Mouse (Mus musculus): ENCODE data around the gene Ulk2. TPM values are rescaled to one million over a fixed set of nuclear protein-coding genes. Genes with fewer than 3 reads are reported as not detected.
A peak's percentile ranks its signal among the peaks of the same experiment; 100 is the strongest.
"Not testable (repeated sequence)": the region's sequence is repeated elsewhere in the genome, so short reads cannot be mapped to it uniquely, and the experiment has no call there.

Ulk2 gene
- total RNA-seq (2015) (17.5 and 22.7 TPM in 2 replicates), total RNA-seq (2017) (16.5 and 19.8 TPM in 2 replicates)

DNA sequence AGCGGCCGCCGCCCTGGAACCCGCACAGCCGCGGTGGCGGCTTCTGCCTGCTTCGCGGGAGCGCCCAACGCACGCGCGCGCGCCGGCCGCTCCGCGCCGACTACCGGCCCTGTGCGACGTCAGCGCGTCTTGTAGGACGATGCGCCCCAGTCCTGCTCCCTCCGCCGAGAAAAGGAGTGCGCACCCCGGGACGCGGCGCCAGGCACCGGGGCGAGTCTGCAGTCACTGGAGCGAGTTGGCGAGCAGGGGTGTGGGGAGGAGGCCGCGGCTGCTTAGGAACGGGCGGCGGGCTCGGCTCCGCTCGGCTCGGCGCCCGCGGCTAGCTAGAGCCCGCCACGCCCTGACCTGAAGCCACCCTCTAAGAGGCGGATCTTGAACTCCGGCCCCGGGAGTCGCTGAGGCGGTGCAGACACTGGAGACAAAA, at the start of gene Ulk2:
Gene Ulk2 (minus strand): TSS at position 86 of the 424 bp plus-strand sequence.
- peak; percentile 79 for ATAC-seq (ENCODE audit: poor library complexity, severe bottlenecking)

DNA sequence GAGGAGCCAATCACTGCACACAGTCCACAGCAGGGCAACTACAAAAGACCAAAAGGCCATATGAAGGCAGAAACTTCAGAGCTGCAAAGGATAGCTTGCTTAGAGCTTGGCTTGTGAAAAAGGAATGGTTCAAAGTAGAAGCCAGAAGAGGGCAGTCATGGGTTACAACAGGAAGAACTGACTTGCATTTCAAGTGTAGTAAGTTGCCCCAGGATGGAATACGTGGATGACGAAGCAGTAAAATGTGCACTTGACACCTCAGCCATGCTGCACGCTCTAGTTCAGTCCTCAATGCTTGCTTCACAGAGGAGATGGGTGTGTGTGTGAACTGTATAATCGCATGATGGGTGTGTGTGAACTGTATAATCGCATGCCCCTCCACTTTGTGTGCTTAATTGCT, 27.3 kb upstream of the Ulk2 start:
- ATAC-seq (ENCODE audit: poor library complexity, severe bottlenecking) = peak; percentile 30; the same call in 1 of the 2 replicates

DNA sequence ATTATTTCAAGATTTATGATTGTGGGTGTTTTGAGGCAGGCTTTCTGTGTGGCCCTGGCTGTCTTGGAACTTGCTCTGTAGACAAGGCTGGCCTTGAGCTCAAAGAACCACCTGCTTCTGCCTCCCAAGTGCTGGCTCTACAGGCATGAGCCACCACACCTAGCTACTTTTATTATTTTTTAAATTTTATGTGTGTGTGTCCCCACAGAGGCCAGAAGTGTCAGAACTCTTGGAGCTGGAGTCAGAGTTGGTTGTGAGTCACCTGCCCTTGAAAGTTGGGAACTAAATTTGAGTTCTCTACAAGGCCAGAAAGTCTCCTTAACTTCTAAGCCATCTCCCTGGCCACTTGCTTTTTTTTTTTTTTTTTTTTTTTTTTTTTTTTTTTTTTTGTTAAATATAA, 25.0 kb upstream of the Ulk2 start:
- no peak for ATAC-seq (ENCODE audit: poor library complexity, severe bottlenecking)

DNA sequence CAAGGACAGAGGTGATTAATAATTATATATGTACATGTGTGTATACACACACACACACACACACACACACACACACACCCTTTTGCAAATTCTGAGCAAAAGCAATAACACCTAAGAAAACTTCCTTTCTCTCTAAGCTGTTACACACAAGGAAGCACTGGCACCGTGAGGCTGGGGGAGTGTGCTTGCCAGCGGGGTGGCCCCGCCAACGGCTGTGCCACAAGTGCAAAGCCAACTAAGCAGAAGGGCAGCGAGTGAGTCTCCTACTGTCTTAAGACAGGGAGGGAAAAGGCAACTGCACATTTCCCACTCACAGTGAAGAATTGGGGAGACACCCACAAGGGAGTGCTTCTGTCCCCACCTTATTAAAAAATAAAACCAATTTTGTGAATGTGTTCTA, 17.0 kb upstream of the Ulk2 start:
- no peak for ATAC-seq (ENCODE audit: poor library complexity, severe bottlenecking)

DNA sequence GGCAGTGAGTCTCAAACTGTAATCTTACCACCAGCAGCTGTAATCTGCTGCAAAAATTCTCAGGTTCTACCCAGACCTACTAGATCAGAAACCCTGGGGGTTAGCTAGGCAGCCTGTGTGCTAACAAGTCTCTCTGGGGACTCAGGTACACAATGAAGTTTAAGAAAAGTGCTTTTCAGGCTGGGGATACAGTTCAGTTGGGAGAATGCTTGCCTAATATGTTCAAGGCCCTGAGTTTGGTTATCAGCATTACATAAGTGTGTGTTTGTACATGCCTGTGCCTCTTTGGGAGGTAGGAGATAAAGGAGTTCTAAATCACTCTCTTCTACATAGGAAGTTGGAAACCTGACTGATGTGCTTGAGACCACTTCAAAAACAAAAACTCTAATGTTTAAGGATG, 12.0 kb upstream of the Ulk2 start:
- ATAC-seq (ENCODE audit: poor library complexity, severe bottlenecking) = no peak

DNA sequence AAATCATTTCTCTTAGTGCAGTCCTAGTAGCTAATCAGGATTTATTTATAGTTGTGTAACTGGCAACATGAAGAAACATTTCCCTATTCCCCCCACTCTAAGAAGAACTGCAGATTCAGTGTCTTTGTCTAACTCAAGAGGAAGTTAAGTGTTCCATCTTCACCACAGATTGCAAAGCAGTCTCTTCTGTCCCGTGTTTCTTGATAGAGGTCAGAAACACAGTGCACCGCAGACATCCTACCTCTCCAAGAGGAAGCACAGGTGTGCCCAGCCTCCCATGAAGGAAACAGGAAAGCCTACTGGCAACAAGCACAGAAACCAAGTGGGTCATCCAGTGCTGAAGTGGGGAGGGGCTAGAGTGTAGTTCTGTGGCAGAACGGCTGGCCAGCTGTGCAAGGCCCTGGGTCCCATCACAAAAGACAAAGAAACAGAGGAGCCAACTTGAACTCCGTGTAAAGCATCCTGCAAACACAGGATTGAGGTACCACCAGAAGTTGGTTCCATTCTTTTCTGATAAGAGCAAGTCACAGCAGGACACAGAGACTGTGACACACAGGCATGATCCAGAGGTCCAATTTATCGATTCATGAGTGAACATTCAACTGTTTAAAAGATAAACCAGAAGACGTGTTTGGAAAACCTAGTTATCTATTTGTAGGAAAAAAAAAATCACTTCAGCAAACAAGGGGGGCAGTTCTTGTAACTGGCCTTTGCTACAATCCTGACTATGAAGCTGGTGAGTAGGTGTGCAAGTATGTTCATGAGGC, 7.1 kb upstream of the Ulk2 start:
- ATAC-seq (ENCODE audit: poor library complexity, severe bottlenecking) = peak; percentile 70

DNA sequence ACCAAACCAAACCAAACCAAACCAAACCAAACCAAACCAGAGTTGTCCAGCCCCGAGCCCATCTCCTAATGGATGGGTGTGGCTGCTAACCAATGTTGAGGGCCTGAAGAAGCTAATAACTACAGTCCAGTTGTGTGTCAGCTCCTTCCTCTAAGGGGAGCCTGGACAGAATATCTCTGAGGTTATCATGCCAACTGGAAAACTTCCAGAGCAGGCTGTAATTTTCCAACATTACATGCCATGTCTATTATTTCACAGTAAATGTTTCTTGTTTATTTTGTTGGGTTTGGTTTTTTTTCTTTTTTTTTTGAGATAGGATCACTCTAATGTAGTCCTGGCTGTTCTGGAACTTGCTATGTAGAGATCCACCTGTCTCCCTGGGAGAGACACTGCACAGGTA, 4.4 kb upstream of the Ulk2 start:
- ATAC-seq (ENCODE audit: poor library complexity, severe bottlenecking) = no peak

DNA sequence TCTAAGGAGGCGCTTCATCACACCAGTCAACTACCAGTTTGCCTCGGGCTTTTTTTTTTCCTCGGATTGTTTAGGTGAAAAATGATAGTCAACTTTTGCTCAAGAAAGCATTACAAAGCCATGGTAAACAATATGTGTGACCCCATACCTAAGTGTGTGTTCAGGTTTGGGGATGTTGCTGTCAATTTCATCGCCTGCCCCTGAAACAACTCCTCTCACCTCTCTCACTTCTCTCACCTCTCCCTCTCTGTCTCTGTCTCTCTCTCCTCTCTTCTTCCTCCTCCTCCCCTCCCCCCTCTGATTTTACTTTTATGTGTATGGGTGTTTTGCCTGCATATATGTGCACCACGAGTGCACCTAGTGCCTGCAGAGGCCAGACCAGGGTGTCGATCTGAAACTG, 666 bp upstream of the Ulk2 start:
- no peak for ATAC-seq (ENCODE audit: poor library complexity, severe bottlenecking)

DNA sequence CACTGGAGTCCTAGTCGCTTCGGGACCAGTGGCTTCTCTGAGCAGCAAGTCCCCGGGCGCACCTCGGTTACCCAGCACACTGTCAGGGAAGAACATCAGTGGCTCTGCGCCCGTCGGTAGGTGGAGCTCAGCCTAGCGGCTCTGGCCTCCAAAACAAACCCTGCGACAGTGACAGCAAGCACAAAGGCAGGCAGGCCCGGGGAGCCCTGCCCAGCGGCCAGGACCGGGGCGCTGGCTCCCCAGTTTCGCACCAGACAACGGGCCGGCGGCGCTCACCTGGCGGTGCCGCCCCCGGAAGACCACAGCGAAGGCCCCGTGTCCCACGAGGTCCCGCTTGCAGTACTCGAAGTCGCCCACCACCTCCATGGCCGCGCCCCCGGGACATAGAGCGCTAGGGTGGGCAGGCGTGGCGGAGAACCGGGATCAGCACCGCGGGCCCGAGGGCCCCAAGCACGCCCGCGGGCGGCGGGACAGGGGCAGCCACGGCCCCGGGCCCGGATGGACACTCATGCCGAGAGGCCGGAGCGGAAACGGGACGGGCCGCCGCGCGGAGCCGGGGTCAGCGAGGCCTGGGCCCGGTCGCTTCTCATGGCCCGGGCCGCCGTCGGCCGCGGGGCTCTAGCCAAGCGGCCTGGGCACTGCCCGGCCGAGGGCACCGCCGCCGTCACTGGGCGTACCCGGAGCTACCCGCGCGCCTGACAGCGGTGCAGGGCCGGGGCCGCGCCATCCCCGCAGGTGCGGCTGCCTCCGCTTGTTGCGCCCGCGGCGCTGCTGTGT, 474 bp downstream of the Ulk2 start:
- peak; percentile 85 for ATAC-seq (ENCODE audit: poor library complexity, severe bottlenecking)

DNA sequence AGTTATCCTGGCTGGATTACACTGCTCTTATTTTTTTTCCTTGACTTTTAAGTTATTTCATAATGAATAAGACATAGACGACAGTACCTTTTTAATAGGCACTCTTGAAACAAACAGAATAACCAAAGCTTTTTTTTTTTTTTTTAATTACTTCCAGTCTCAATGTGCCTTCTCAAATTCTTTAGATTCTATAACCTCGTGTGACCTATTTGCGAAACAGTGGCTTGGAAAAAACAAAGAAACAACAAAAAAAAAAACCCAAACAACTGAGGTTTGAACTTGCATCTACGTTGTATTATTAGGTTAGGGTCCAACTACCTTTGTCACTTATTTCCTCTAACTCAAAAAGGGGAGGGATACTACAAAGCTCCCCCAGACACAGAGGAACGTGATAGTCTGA, 1.2 kb downstream of the Ulk2 start:
- no peak for ATAC-seq (ENCODE audit: poor library complexity, severe bottlenecking)

DNA sequence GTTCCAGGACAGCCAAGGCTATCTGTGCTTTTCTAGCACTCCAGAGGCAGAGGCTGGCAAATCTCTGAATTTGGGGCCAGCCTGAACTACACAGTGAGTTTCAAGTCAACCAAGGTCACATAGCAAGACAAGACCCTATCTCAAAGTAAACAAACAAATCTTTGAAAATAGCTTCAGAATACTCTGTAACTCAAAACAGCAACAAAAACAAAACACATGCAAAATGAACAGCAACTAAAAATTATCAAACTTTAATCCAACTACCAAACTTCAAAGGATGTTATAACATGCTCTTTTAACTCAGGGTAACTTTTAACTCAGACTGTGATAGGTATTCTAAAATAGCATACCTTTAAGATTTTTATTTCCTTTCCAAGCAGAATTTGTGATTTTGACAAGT, 2.0 kb downstream of the Ulk2 start:
- ATAC-seq (ENCODE audit: poor library complexity, severe bottlenecking) = no peak

DNA sequence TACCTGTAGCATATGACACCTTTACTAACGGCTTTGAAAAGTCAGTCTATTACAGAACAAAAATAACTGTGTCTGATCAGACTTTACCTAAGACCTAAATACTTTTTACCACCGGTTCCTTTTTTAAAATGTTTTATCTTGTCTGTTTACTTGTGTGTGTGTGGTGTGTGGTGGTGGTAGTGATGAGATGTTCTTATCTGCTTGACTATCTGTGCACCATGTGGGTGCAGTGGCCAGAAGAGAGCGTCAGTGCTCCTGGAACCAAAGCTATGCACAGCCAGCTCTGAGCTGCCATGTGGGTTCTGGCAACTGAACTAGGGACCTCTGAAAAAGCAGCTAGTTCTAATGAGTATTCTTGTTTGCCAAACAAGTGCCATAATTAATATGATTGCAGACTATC, 3.7 kb downstream of the Ulk2 start:
- ATAC-seq (ENCODE audit: poor library complexity, severe bottlenecking) = no peak

DNA sequence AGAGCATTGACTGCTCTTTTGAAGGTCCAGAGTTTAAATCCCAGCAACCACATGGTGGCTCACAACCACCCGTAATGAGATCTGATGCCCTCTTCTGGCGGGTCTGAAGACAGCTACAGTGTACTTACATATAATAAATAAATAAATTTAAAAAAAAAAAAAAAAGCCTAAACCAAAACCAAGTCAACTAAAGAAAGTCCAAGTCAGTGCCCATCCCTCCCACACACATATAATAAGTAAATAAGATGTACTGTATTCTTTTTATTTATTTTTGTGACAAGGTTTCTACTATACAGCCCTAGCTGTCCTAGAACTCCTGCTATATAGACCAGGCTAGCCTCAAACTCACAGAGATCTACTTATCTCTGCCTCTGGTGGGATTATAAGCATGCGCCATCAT, 14.2 kb downstream of the Ulk2 start:
- ATAC-seq (ENCODE audit: poor library complexity, severe bottlenecking) = not testable (repeated sequence)

DNA sequence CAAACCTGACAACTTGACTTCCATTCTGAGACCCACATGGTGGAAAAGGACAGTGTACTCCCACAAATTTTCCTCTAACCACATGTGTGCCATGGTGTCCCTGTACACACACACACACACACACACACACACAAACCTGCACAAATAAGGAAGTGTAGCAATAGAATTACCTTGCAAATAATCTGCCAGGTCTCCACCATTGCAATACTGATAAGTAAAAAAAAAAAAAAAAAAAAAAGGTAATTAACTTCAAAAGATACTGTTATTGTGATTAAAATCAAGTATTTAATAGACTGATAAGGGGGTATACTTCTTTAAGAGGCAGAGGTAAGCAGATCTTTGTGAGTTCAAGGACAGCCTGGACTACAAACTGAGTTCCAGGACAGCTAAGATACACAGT, 14.9 kb downstream of the Ulk2 start:
- no peak for ATAC-seq (ENCODE audit: poor library complexity, severe bottlenecking)

DNA sequence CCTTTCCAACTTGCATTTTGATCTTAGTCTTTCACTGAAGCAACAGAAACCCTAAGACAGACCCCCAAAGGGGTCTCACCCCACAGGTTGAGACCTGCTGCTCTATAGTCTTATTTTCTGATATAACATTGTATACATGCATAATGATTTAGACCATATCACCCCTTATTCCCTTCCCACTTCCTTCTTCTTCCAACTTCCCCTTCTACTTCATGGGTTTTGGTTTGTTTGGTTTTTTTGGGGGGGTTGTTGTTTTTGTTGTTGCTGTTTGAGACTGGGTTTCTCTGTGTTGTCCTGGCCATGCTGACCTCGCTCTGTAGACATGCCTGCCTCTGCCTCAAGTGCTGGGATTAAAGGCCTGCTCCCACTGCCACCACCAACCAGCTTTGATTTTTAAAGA, 15.7 kb downstream of the Ulk2 start:
- ATAC-seq (ENCODE audit: poor library complexity, severe bottlenecking) = 0 out of 2 replicates have a peak, but pooled peaks have one; percentile 21

DNA sequence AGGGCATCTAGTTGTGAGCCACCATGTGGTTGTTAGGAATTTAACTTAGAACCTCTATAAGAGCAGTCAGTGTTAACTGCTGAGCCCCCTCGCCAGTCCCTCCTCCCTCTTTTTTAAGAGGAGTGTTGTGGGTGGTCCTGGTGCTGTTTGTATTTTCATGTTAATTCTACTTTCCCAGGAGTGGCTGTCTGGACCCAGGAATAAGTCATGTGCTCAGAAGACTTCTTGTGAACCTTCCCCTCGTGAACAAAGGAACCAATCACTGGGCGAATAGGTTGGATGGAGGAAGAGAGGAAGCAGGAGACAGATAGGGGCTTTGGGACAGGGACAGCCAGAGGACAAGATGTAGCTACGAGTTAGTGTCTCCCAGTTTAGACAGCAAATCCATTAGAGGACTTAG, 45.1 kb downstream of the Ulk2 start:
- no peak for ATAC-seq (ENCODE audit: poor library complexity, severe bottlenecking)

DNA sequence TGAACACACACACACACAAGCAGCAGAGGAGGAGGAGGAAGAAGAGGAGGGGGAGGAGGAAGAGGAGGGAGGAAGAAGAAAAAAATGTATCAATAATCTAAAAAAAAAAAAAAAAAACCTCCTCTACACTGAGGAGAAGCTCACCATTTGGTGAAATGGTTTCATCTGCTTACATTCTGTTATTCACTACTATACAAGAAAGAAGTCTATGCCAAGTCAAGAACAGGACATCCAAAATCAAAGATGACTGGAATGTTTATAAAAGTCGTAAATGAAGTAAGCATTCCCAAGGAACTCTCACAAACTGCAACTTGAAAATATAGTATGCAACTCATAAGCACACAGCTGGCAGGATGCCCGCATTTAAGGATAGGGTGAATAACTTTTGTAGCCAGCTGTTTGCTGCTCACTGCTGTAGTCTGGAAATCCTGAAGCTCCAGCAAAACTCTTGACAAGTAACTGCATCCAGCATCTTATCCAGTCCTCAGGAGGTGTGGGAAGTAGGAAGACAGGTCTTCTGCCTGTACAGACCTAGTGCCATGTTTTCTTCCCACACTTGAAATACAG, 46.2 kb downstream of the Ulk2 start:
- ATAC-seq (ENCODE audit: poor library complexity, severe bottlenecking) = no peak

DNA sequence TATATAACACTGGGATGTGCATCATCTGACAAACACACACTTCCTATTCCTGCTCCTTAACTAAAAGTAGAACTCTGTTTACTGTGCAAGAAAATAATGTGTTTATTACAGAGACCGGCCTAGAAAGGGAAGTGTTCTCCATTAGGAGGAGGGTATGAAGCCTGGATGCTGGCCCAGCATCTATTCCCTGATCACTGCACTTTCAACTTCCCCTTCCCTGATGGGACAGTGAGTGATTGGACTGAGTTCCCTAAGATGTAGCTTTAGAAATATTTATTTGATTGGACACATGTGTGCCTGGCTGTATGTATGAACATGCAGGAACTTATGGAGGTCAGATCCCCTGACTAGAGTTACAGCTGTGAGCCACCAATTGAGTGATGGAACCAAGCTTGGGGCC, 61.4 kb downstream of the Ulk2 start:
- no peak for ATAC-seq (ENCODE audit: poor library complexity, severe bottlenecking)

DNA sequence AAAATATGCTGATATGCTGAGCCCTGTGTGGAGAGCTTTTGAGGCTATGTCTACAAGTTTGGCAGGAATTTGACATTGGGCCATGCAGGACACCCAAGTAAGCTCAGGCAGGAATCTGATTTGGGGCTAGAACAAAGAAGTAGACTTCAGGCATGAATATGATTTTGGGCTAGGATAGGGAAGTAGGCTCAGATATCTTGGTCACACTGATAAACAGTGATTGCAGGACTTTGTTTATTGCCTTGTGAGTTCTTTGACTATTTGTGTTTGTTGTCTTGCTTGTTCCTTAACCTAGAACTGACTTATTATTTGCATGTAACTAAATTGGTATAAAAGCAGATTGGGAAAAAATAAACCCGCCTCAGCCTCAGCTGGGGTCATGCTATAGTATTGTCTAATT, 66.3 kb downstream of the Ulk2 start:
- no peak for ATAC-seq (ENCODE audit: poor library complexity, severe bottlenecking)

DNA sequence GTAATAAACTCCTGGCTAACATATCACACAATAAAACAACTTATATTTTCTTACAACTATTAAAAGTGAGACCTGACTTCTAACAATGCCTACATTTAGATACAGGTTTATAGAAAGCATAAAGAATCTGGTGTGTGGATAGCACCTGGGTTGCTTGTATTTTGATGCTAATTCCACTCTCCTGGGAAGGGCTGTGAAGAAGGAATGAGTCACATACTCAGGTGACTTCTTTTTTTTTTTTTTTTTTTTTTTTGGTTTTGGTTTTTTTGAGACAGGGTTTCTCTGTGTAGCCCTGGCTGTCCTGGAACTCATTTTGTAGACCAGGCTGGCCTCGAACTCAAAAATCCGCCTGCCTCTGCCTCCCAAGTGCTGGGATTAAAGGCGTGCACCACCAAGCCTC, 72.3 kb downstream of the Ulk2 start:
- not testable (repeated sequence) for ATAC-seq (ENCODE audit: poor library complexity, severe bottlenecking)

DNA sequence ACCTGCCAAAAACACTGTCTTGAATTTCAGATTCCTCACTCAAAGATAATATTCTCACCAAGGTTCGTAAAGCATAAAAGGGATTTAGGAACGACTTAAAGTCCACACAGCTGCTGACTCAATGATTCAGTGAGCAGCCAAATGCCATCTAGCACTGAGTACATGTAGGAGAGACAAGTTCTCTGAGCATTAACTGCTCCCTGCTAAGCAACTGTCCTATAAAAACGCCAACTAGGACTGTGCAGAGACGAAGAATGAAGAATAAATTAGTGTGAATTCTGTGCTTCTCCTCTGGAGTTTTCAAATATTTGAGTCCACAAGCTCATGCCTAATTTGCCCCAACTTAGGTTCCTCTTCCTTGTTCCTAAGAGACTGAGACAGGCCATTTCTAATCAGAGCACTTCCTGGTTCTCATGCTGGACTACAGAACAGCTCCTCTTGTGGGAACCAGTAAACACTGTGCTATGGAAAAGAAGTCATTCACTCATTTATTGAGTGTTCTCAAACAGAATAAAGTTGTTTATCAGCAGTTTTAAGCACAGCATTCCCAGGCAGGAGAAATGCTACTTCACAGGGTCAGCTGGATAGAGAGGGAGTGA, 80.2 kb downstream of the Ulk2 start:
- ATAC-seq (ENCODE audit: poor library complexity, severe bottlenecking) = peak; percentile 47

Data from megakaryocyte, adult 5-6 weeks (primary cell).